Mouse (Mus musculus) telencephalon, adult 2 months (tissue): ENCODE measurements at regions not wholly inside any gene's neighbourhood (a gene's known extent, or its start where the extent isn't known, plus 50 kb on each side); places are given as distances from the start of the nearest gene placed in this dataset.

ENCODE experiments used
- DNase-seq: peaks from one replicate; pipeline ENCODE4 v3.0.0-alpha.2; 2011; ENCODE audit warnings: low read depth, low spot score

DNA sequence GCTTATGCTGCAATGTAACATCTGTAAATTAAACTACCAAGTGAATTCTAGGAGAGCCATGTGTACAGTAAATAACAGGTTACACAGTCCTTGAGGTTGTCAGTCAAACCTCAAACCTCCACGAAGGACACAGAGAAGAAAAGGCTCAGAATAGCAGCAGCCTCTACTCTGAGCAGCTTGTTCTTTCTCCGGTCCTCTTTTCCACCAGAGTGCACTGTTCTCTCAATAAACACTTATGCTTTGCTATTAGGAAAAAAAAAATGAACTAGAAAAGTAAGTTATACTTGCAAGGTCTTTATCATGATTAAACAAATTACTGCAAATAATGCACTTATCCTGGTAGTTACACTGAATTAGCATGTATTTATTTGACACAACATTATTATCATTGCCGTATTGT is 89.6 kb downstream of the Amy2a5 start:
- peak; percentile 2 for DNase-seq

DNA sequence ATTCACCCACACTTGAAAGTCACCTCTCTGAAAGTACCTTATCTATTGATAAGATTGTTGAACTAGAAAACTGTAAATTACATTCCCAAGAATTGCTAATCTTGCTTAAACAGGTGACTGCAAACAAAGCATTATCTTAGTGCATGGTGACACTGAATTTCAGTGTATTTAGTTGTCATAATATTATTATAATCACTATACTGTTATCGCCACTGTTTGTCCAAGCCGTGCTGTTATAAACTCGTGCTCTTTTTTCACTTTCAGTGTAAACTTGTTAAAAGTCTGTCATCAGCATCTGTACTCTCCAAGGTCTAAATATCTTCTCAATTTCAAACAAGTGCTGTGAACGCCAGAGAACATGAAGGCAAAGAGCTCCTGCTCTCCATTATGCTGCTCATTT is 96.3 kb downstream of the Amy2a5 start:
- no peak for DNase-seq
